Mouse (Mus musculus): Measurements from ENCODE around the gene Vti1a. TPM values are rescaled to one million over a fixed set of nuclear protein-coding genes. Genes with fewer than 3 reads are reported as not detected.

The Vti1a gene
- polyA plus RNA-seq, 1 experiment = 6.8 TPM

DNA sequence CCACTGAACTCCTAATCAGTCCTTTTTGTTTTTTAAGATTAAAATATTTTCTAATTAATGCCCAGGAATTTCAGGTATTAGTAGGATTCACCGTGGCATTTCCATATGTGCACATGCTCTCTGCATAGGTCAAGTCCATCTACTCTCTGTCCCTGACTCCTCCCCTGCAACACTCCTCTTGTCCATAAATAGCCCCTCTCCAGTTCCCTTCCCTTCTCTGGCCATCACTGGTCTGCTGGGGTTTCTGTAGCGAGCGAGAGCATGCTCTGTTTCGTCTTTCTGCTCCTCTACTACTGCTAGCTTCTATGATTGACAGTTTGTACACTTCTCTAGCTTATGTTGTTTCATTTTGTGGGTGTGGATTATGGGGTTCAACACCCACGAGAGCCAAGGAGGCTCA lies 15.7 kb downstream of the Vti1a start:
- Histone ChIP-seq H3K27me3 (replicated peaks) (no peaks in the 10 kb centered on the region), H3K9me3 (no peaks in the 10 kb centered on the region), H3K4me3 (replicated peaks) (no peak overlapping the region), H3K4me1 (peaks cover 11% of the 10 kb centered on the region), H3K36me3 (replicated peaks; ENCODE audit: low read length) (peaks cover 86% of the 10 kb centered on the region)
- no peak for TF ChIP-seq GATA1 (IDR thresholded peaks at IDR 0.05; ENCODE audit: borderline replicate concordance, low read length)
- no peak for TF ChIP-seq FLI1 (IDR thresholded peaks at IDR 0.05; ENCODE audit: low read length)

DNA sequence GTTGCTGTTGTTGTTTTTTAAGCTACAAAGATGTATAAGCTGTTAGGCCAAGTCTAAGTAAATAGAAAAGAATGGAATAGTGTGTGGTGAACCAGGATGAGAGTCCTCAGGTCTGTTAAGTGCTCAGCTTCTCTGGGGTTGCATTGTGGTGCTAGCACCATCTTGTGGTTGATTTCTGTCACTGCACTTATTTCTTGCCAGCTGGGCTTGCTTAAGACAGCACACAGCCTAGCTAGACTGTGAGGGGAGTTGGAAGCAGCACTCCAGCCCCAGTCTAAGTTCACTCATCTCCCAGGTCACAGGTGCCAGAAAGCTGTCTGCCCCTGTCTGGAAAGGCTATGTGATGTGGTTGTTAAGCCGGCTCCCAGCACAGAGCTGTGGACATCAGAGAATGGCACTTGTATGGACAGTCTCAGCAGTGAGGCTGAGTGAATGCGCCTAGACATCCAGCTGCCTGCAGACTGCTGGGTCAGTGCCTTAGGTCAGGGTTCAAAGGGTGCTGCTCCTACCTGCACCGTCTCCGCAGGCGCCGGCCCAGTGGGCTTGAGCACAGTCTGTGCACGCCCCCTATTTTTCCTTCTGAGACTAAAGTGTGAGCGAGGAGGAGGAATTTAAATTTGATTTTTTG lies 16.7 kb downstream of the Vti1a start:
- TF ChIP-seq GATA1 (IDR thresholded peaks at IDR 0.05; ENCODE audit: borderline replicate concordance, low read length) (no peak), FLI1 (IDR thresholded peaks at IDR 0.05; ENCODE audit: low read length) (no peak)
- Histone ChIP-seq H3K9me3 (no peaks in the 10 kb centered on the region), H3K27me3 (replicated peaks) (no peaks in the 10 kb centered on the region), H3K4me3 (replicated peaks) (no peak overlapping the region), H3K36me3 (replicated peaks; ENCODE audit: low read length) (peaks cover 87% of the 10 kb centered on the region), H3K4me1 (peaks cover 8% of the 10 kb centered on the region)

DNA sequence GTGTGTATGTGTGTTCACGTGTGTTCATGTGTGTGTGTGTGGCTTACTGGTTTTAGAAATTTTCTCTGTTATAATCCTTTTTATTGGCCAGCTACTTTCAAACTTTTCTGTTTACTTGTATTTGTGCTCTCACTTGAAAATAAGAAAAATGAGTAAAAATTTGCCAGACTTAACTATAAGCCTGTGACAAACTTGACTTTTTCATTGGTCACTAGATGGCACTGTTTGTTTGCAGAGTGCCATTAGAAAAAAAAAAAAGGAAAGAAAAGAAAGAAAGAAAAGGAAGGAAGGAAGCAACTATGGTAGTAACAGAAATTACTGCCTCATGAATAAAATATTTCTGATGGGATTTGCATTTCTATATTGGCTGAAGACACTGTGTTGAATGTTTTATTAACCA lies 19.8 kb downstream of the Vti1a start:
- Histone ChIP-seq H3K27me3 (replicated peaks) (no peaks in the 10 kb centered on the region), H3K9me3 (no peaks in the 10 kb centered on the region), H3K4me3 (replicated peaks) (no peak overlapping the region), H3K4me1 (peaks cover 7% of the 10 kb centered on the region), H3K36me3 (replicated peaks; ENCODE audit: low read length) (peaks cover 72% of the 10 kb centered on the region)
- TF ChIP-seq FLI1 (IDR thresholded peaks at IDR 0.05; ENCODE audit: low read length) = no peak
- TF ChIP-seq GATA1 (IDR thresholded peaks at IDR 0.05; ENCODE audit: borderline replicate concordance, low read length) = no peak

DNA sequence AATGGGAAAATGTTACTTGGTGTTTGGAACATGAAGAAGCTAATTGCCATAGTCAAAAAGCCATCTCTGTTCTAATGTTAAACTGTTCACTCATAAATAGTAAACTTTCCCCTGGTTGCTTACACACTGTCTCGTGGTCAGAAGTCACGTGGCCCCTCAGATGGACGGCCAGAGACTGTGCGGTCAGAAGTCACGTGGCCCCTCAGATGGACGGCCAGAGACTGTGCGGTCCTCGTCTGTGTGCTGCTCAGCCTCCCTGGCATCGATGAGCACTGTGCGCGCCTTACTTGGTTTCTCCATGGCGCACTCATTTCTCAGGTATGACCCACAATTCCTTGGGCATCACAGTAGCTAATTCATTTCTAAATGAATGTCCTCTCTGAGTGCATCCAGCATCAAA lies 20.3 kb downstream of the Vti1a start:
- Histone ChIP-seq H3K27me3 (replicated peaks) (no peaks in the 10 kb centered on the region), H3K9me3 (no peaks in the 10 kb centered on the region), H3K36me3 (replicated peaks; ENCODE audit: low read length) (peaks cover 70% of the 10 kb centered on the region), H3K4me1 (peaks cover 7% of the 10 kb centered on the region), H3K4me3 (replicated peaks) (no peak overlapping the region)
- no peak for TF ChIP-seq GATA1 (IDR thresholded peaks at IDR 0.05; ENCODE audit: borderline replicate concordance, low read length)
- TF ChIP-seq FLI1 (IDR thresholded peaks at IDR 0.05; ENCODE audit: low read length) = no peak

DNA sequence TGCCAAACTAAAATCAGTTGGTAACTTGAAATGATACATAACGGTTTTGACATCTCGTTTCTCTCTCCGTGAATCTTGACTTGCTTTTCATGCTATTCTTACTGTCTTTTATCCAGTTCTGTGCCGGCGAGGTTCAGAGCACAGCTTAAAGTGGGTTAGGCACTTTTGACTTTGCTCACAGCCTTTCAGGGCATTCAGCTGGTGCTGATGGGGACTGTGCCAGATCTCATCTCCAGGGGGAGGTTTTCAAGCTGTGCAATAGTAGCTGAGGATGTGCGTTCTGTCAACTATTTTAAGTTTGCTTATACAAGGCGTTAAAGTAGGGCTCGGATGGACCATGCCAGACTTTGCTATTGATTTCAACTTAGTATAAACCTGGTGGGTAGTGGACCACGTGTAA lies 21.0 kb downstream of the Vti1a start:
- Histone ChIP-seq H3K36me3 (replicated peaks; ENCODE audit: low read length) (peaks cover 70% of the 10 kb centered on the region), H3K9me3 (no peaks in the 10 kb centered on the region), H3K4me1 (peaks cover 7% of the 10 kb centered on the region), H3K4me3 (replicated peaks) (no peak overlapping the region), H3K27me3 (replicated peaks) (no peaks in the 10 kb centered on the region)
- TF ChIP-seq FLI1 (IDR thresholded peaks at IDR 0.05; ENCODE audit: low read length) (no peak), GATA1 (IDR thresholded peaks at IDR 0.05; ENCODE audit: borderline replicate concordance, low read length) (no peak)

DNA sequence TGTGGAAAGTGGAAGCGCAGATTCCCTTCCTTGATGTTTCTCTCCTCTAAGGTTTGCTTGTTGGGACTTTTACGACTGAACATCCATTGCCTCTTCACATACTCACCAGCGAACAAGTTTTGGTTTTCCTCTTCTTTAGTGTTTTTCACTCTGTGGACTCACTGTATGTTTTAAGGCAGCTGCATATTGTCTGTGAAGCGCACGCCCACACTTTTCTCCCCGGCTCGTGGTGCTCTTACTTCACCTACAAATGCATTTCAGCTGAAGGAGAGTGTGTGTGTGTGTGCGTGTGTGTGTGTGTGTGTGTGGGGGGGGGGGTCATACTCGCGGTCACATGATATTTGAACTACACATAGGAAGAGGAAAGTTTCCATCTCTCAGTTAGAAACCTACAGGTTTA lies 21.6 kb downstream of the Vti1a start:
- Histone ChIP-seq H3K4me1 (peaks cover 6% of the 10 kb centered on the region), H3K4me3 (replicated peaks) (no peak overlapping the region), H3K36me3 (replicated peaks; ENCODE audit: low read length) (peaks cover 73% of the 10 kb centered on the region), H3K9me3 (no peaks in the 10 kb centered on the region), H3K27me3 (replicated peaks) (no peaks in the 10 kb centered on the region)
- TF ChIP-seq FLI1 (IDR thresholded peaks at IDR 0.05; ENCODE audit: low read length) = no peak
- TF ChIP-seq GATA1 (IDR thresholded peaks at IDR 0.05; ENCODE audit: borderline replicate concordance, low read length) = no peak

DNA sequence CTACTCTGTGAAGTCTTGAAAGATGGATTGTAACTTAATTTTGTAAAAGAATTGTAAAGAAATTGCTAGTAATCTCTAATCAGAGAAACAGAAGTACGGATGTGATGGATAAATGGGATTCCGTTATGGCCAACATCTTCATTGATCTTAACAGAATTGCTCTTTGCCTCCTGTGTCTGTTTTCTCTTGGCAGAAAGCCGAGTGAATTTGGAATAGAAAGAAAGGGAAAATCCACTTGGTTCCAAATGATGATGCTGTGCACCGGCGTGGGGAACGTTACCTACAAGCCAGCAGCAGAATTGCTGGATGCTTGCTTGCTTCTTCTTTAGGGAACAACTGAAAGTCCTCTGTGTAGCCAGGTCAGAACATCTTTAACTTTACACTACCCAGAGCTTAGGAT lies 24.4 kb downstream of the Vti1a start:
- no peaks in the 10 kb centered on the region for H3K9me3 ChIP-seq
- no peaks in the 10 kb centered on the region for H3K27me3 ChIP-seq (replicated peaks)
- no peak overlapping the region for H3K4me3 ChIP-seq (replicated peaks)
- H3K36me3 ChIP-seq (replicated peaks; ENCODE audit: low read length) = peaks cover 65% of the 10 kb centered on the region
- TF ChIP-seq FLI1 (IDR thresholded peaks at IDR 0.05; ENCODE audit: low read length) = no peak
- no peak for TF ChIP-seq GATA1 (IDR thresholded peaks at IDR 0.05; ENCODE audit: borderline replicate concordance, low read length)
- H3K4me1 ChIP-seq = no peaks in the 10 kb centered on the region; the same call in 1 of the 2 replicates

- TF ChIP-seq GATA1 (IDR thresholded peaks at IDR 0.05; ENCODE audit: borderline replicate concordance, low read length) (no peak), FLI1 (IDR thresholded peaks at IDR 0.05; ENCODE audit: low read length) (no peak)
- H3K4me1 ChIP-seq = no peaks in the 10 kb centered on the region; the same call in 1 of the 2 replicates
- no peaks in the 10 kb centered on the region for H3K27me3 ChIP-seq (replicated peaks)
- H3K36me3 ChIP-seq (replicated peaks; ENCODE audit: low read length) = peaks cover 72% of the 10 kb centered on the region
- H3K4me3 ChIP-seq (replicated peaks) = no peak overlapping the region
- no peaks in the 10 kb centered on the region for H3K9me3 ChIP-seq
Observed at GRCm38 (mm10) chr19:55341377-55341776, 25.3 kb downstream of the Vti1a start.

DNA sequence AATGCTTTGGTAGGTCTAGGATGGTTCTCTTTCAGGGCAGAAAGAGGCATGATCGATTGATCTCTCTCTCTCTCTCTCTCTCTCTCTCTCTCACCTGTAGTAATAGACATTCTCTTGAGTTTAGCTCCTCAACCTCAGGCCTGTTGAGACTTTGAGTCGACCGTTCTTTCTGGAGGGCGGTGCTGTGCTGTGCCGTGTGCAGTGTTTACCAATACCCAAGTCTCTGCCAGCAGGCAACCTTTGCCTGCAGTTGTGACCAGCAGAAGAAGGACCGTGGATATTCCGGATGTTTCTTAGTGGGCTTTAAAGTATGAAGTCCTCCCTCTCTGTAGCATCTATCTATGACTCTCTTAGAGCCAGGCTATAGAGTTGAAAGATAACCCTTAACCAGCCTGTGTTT lies 26.3 kb downstream of the Vti1a start:
- TF ChIP-seq GATA1 (IDR thresholded peaks at IDR 0.05; ENCODE audit: borderline replicate concordance, low read length) (no peak), FLI1 (IDR thresholded peaks at IDR 0.05; ENCODE audit: low read length) (no peak)
- Histone ChIP-seq H3K27me3 (replicated peaks) (no peaks in the 10 kb centered on the region), H3K4me3 (replicated peaks) (no peak overlapping the region), H3K4me1 (no peaks in the 10 kb centered on the region; the same call in 1 of the 2 replicates), H3K36me3 (replicated peaks; ENCODE audit: low read length) (peaks cover 70% of the 10 kb centered on the region), H3K9me3 (no peaks in the 10 kb centered on the region)

DNA sequence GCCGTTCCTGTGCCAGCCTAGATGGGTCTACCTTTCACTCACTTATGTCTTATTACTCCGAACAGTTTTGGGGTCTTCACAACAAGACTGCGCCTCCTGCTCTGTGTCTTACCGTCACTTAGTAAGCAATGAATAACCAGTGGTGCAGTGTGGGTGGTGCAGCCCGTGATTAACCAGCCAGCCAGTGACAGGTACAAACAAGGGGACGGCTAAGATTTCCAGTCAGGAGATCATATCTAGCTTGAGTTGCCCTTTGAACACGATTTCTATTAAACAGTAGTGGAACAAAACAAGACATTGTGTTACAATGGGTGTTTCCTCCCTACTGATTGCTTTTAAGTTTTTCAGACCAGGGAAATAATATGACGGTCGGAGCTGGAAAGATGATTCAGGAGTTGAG lies 27.2 kb downstream of the Vti1a start:
- Histone ChIP-seq H3K36me3 (replicated peaks; ENCODE audit: low read length) (peaks cover 70% of the 10 kb centered on the region), H3K4me3 (replicated peaks) (no peak overlapping the region), H3K27me3 (replicated peaks) (no peaks in the 10 kb centered on the region), H3K4me1 (no peaks in the 10 kb centered on the region; the same call in 1 of the 2 replicates), H3K9me3 (no peaks in the 10 kb centered on the region)
- TF ChIP-seq GATA1 (IDR thresholded peaks at IDR 0.05; ENCODE audit: borderline replicate concordance, low read length) (no peak), FLI1 (IDR thresholded peaks at IDR 0.05; ENCODE audit: low read length) (no peak)
